Mouse (Mus musculus) hindbrain, postnatal 0 days (tissue): ENCODE measurements around the gene Ctnnal1. TPM values are rescaled to one million over a fixed set of nuclear protein-coding genes. Genes with fewer than 3 reads are reported as not detected.
A peak's percentile ranks its signal among the peaks of the same experiment; 100 is the strongest.
"Not testable (repeated sequence)": the region's sequence is repeated elsewhere in the genome, so short reads cannot be mapped to it uniquely, and the experiment has no call there.

ENCODE experiments used
- ATAC-seq: fragments of 200-750 bp; cut with Nextera tagmentation; 2 replicates; pipeline ENCODE4 v1.8.0; 2017; ENCODE audit warnings: mild to moderate bottlenecking, moderate TSS enrichment, moderate library complexity
- DNase-seq: peaks from one replicate; pipeline ENCODE4 v3.0.0-alpha.2; 2015; ENCODE audit warnings: low spot score
- H3K27ac ChIP-seq: fragments of 300-500 bp; sonication (generic); 2 replicates; pipeline ENCODE4 v1.5.1; 2014; ENCODE audit warnings: mild to moderate bottlenecking
- H3K27me3 ChIP-seq: fragments of 300-500 bp; sonication (generic); 2 replicates; pipeline ENCODE4 v1.6.1; 2014; ENCODE audit warnings: low read length, mixed read lengths; ENCODE audit not compliant: insufficient read depth
- H3K36me3 ChIP-seq: fragments of 300-500 bp; sonication (generic); 2 replicates; pipeline ENCODE4 v1.6.1; 2014; ENCODE audit warnings: low read length, mixed read lengths; ENCODE audit not compliant: insufficient read depth
- H3K4me1 ChIP-seq: fragments of 300-500 bp; sonication (generic); 2 replicates; pipeline ENCODE4 v1.6.1; 2014; ENCODE audit warnings: antibody characterized with exemption, low read length, mixed read lengths; ENCODE audit not compliant: insufficient read depth
- H3K4me2 ChIP-seq: fragments of 300-500 bp; sonication (generic); 2 replicates; pipeline ENCODE4 v1.6.1; 2014; ENCODE audit warnings: low read depth, mild to moderate bottlenecking, low read length, moderate library complexity, mixed read lengths
- H3K4me3 ChIP-seq: fragments of 300-500 bp; sonication (generic); 2 replicates; pipeline ENCODE4 v1.5.1; 2014; ENCODE audit warnings: low read length
- H3K9ac ChIP-seq: fragments of 300-500 bp; sonication (generic); replicated peaks from 2 replicates; pipeline ENCODE4 v1.6.1; 2014; ENCODE audit warnings: mild to moderate bottlenecking, low read length, moderate library complexity, mixed read lengths
- H3K9me3 ChIP-seq: fragments of 300-500 bp; sonication (generic); 2 replicates; pipeline ENCODE4 v1.6.1; 2016; ENCODE audit warnings: low read length, mixed read lengths
- CTCF ChIP-seq: IDR thresholded peaks from 2 replicates; pipeline ENCODE4 v1.5.1; 2016; ENCODE audit warnings: antibody characterized with exemption, control low read depth, low read depth
- WGBS: fragments of 180-500 bp; shearing (Covaris S2); extraction: QIAGEN DNeasy Blood & Tissue Kit; methylation state at CpG from one replicate; pipeline ENCODE4 v1.1.7; 2014; 5-methylcytosine and 5-hydroxymethylcytosine counted together
- polyA plus RNA-seq: library from polyadenylated mRNA; unstranded; fragments of >200 nt; fragmentation: Nextera tagmentation; extraction: Ambion mirVana; gene quantifications from 2 replicates; pipeline ENCODE4 v1.2.1, GENCODE M21; 2015
- total RNA-seq: library from RNA; depleted of rRNA; stranded (reverse); fragments of >200 nt; gene quantifications from 2 replicates; pipeline ENCODE4 v1.2.3, GENCODE M21; 2014

Gene Ctnnal1
- total and polyA plus RNA-seq, 2 experiments from 2014 or later: 16.3 to 17.8 TPM

DNA sequence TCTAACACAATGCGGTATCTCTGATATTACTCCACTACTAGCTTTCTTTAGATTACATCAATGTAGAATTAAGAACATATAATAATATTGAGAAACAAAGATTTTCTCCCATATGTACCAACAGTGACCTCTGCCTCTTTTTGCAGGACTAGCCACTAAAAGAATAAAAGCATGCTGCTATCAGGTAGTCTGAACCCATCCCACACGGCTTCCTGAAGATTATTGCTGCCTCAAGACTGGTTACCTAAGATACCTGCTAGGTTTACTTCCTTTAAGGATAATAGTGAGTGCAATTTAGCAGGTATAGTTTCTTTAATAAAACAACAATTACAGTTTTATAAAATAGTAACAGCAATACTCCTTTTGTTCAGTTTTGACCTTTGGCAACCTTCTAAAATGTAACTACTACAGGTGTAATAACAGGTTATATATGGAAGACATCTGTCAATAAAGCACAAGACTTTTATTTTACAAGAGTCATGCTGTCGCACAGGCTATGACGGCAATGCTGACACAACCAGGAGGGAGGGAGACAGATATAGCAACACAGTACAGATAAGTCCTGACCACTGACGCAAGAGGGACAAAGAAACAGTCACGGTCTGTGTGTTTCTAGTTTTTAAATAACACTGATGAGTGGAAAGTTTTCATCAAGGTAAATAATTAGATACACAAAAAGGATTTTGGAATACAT lies 21.4 kb upstream of the Ctnnal1 start:
- DNase-seq (no peak), ATAC-seq (no peak)
- Histone ChIP-seq H3K4me1 (no peaks in the 10 kb centered on the region), H3K9ac (no peak overlapping the region), H3K36me3 (peaks cover 23% of the 10 kb centered on the region), H3K27ac (no peak overlapping the region), H3K9me3 (no peaks in the 10 kb centered on the region), H3K4me2 (no peak overlapping the region), H3K4me3 (no peak overlapping the region), H3K27me3 (no peaks in the 10 kb centered on the region)
- WGBS: 90% methylated on average over 6 of the region's 6 CpGs
- no peak for TF ChIP-seq CTCF

DNA sequence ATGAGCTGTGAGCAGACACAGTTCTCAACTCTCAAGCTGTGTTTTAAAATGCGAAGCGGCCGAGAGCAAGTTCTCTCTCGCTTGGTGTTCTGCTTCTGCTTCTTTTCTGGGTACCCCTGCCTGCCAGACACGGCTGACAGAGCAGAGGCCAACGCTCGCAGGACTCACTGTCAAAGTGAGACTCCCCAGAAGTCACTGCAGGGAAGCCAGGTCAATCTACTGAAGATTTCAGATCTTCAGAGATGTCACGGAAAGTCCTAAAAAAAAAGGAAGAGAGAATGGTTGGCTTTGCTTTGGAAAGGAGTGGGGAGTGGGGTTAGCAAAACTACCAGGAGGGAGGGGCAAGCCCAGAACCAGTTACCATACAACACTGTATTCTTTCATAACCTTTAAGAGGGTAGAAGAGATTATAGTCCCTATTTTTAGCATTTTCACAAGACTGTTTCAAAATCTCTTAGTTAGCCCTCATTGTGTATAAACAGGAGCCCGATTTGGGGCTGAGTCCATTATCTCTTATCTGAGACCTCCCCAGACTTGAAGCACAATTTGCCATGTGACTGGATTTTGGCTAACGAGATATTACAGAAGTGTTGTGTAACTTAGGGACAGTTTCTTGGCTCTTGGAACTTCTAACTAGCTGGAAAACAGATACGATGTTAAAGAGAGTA lies 15.2 kb upstream of the Ctnnal1 start:
- Histone ChIP-seq H3K9ac (no peak overlapping the region), H3K36me3 (peaks cover 15% of the 10 kb centered on the region), H3K4me3 (no peak overlapping the region), H3K9me3 (no peaks in the 10 kb centered on the region), H3K4me1 (no peaks in the 10 kb centered on the region), H3K27me3 (no peaks in the 10 kb centered on the region), H3K4me2 (no peak overlapping the region), H3K27ac (no peak overlapping the region)
- WGBS: 84% methylated on average over 11 of the region's 11 CpGs
- TF ChIP-seq CTCF: no peak
- DNase-seq (no peak), ATAC-seq (no peak)

DNA sequence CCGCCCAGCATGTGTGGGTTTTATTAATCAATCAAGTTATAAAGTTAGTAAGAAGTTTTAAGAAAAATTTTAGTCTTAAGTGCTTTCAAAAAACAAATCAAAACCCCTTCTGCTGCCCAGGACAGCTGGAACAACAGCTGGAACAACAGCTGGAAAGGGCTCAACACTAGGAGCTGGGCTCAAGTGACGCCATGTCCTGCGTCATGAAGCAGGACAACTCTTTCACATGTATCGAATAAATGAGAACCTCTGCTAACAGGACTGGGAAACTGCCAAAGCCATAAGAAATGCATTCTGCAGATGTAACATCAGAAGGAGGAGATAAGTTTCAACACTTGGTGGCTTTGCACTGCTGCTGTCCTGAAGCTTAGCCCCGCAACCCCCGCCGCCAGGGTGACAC lies 14.0 kb upstream of the Ctnnal1 start:
- Histone ChIP-seq H3K27me3 (no peaks in the 10 kb centered on the region), H3K27ac (no peak overlapping the region), H3K9ac (no peak overlapping the region), H3K4me2 (no peak overlapping the region), H3K4me3 (no peak overlapping the region), H3K36me3 (peaks cover 18% of the 10 kb centered on the region; the same call in 1 of the 2 replicates), H3K4me1 (no peaks in the 10 kb centered on the region), H3K9me3 (no peaks in the 10 kb centered on the region)
- ATAC-seq (no peak), DNase-seq (no peak)
- WGBS: 94% methylated on average over 7 of the region's 7 CpGs
- TF ChIP-seq CTCF: no peak

DNA sequence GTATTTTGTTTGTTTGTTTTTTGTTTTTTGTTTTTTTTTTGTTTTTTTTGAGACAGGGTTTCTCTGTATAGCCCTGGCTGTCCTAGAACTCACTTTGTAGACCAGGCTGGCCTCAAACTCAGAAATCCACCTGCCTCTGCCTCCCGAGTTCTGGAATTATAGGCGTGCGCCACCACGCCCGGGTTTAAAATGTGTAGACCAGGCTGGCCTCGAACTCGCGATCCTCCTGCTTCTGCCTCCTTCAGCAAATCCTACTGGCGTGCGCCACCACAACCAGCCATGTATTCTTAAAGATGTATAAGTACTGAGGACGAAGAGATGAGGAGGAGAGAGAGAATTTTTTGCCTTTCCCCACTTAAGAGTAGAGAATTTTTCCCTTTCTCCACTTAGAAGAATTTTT lies 5.6 kb upstream of the Ctnnal1 start:
- H3K9ac ChIP-seq, ATAC-seq, H3K4me2 ChIP-seq, DNase-seq, H3K27ac ChIP-seq, H3K36me3 ChIP-seq, H3K27me3 ChIP-seq, H3K4me1 ChIP-seq, H3K4me3 ChIP-seq, H3K9me3 ChIP-seq: not testable (repeated sequence)
- 98% methylated on average over 11 of the region's 11 CpGs for WGBS

DNA sequence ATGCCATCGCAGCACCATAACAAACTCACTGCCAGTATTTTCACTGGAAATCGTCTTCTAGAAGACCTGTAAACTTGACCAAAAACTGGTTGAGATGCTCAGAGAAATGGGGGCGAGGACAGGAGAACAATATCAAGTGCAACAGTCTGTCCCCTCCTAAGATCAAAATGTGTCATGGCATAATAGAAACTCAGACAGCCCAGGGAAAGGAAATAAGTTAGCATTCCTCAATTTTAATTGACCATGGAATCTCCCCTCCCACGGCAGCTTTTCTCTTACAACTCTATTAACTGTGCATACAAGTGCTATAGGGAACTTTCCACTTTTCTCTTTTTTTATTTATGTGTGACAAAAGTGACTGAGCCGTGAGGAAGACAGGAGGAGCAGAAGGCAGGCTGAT lies 2.8 kb upstream of the Ctnnal1 start:
- no peak for TF ChIP-seq CTCF
- Histone ChIP-seq H3K9me3 (no peaks in the 10 kb centered on the region), H3K27ac (no peak overlapping the region), H3K4me2 (no peak overlapping the region), H3K27me3 (no peaks in the 10 kb centered on the region), H3K4me1 (peaks cover 13% of the 10 kb centered on the region), H3K36me3 (no peaks in the 10 kb centered on the region), H3K4me3 (no peak overlapping the region), H3K9ac (no peak overlapping the region)
- ATAC-seq (no peak), DNase-seq (no peak)
- 73% methylated on average over 5 of the region's 5 CpGs for WGBS

DNA sequence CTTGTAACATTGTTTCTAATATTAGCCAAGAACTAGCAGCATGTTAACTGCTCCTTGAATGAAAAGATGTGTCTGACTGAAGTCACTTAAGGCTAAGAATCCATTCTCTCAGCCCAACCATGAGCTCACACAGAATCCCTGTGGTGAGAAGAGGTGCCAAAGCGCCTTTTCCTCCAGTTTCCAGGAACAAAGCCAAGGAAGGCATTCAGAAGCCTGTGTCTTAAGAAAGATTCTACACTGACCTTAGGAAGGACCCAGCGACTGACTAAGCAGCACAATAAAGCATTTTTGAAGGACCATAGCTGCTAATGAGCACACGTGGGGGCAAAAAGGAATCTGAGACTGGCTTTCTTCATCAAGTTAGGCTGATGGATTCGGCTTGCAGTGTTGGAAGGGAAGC lies 983 bp upstream of the Ctnnal1 start:
- no peak for ATAC-seq
- no peak overlapping the region for H3K4me3 ChIP-seq
- no peak for TF ChIP-seq CTCF
- peak; percentile 50 for DNase-seq
- no peak overlapping the region for H3K9ac ChIP-seq
- H3K9me3 ChIP-seq: no peaks in the 10 kb centered on the region
- peak overlapping the region; percentile 34; the same call in 1 of the 2 replicates for H3K27ac ChIP-seq
- no peaks in the 10 kb centered on the region for H3K36me3 ChIP-seq
- no peaks in the 10 kb centered on the region for H3K27me3 ChIP-seq
- WGBS: 35% methylated on average over 4 of the region's 4 CpGs
- H3K4me2 ChIP-seq: no peak overlapping the region
- peaks cover 13% of the 10 kb centered on the region for H3K4me1 ChIP-seq

DNA sequence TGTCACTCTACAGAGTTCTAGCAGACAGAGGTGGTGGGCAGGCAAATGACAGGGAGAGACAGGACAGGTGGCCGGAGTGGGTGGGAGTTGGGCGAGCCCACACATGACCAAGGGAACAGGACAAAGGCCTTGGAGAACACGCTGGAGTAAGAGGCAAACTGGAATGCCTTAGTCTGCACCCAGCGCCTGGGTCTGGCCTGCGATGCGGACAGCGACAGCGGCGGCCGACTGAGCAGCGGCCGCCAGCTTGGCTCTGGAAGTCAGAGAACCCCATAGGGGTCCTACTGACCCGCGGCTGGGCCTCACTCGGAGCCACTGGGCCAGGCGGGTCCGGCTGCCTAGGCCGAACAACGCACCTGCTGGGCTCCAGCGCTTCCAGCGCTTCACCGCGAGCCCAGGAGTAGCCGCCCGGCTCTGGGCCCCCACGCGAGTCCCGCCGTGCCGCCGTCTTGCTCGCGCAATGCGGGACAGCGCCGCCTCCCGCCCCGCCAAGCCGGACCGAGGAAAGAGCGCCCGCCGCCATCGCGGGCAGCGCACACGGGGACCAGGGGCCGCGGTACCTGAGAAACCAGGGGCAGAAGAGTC lies 479 bp downstream of the Ctnnal1 start:
- peak overlapping the region; percentile 78 for H3K4me3 ChIP-seq

More for the DNA sequence above, 479 bp downstream of the Ctnnal1 start:
- Histone ChIP-seq H3K9ac (peak overlapping the region; percentile 85), H3K4me1 (peaks cover 13% of the 10 kb centered on the region), H3K27ac (peak overlapping the region; percentile 92), H3K9me3 (no peaks in the 10 kb centered on the region), H3K27me3 (no peaks in the 10 kb centered on the region), H3K4me2 (peak overlapping the region; percentile 87), H3K36me3 (no peaks in the 10 kb centered on the region)
- ATAC-seq: peak; percentile 72
- WGBS: under 1% methylated on average over 49 of the region's 49 CpGs
- DNase-seq: peak; percentile 65
- no peak for TF ChIP-seq CTCF
